Mouse (Mus musculus) frontal cortex, postnatal 25 days (tissue): ENCODE results near the gene Tmem135.
"Not testable (repeated sequence)": the region's sequence is repeated elsewhere in the genome, so short reads cannot be mapped to it uniquely, and the experiment has no call there.

ENCODE experiments used
- DNase-seq, 2 experiments: peaks; one replicate each; pipeline ENCODE4 v3.0.0; 2022; ENCODE audit warnings: low spot score in 2 of 2

Gene Tmem135

GRCm38 (mm10) chr7:89322741-89323140, 81.3 kb downstream of the Tmem135 start:
- not testable (repeated sequence) for DNase-seq

- no peak for DNase-seq
Observed at GRCm38 (mm10) chr7:89319351-89319750, 84.7 kb downstream of the Tmem135 start.

GRCm38 (mm10) chr7:89317088-89317487, 86.9 kb downstream of the Tmem135 start:
- not testable (repeated sequence) for DNase-seq

- DNase-seq = no peak
Observed at GRCm38 (mm10) chr7:89316112-89316511, 87.9 kb downstream of the Tmem135 start.

- no peak for DNase-seq
Observed at GRCm38 (mm10) chr7:89311555-89311954, 92.5 kb downstream of the Tmem135 start.

GRCm38 (mm10) chr7:89308926-89309325, 95.1 kb downstream of the Tmem135 start:
- no peak for DNase-seq

GRCm38 (mm10) chr7:89308238-89308637, 95.8 kb downstream of the Tmem135 start:
- DNase-seq = no peak

- DNase-seq = no peak
Observed at GRCm38 (mm10) chr7:89306831-89307230, 97.2 kb downstream of the Tmem135 start.

GRCm38 (mm10) chr7:89304958-89305357, 99.1 kb downstream of the Tmem135 start:
- DNase-seq = no peak

GRCm38 (mm10) chr7:89303765-89304164, 100.3 kb downstream of the Tmem135 start:
- no peak for DNase-seq

GRCm38 (mm10) chr7:89298911-89299458, 105.0 kb downstream of the Tmem135 start:
- no peak for DNase-seq

GRCm38 (mm10) chr7:89296941-89297340, 107.1 kb downstream of the Tmem135 start:
- DNase-seq = no peak

- DNase-seq = no peak
Observed at GRCm38 (mm10) chr7:89282664-89283063, 121.4 kb downstream of the Tmem135 start.

GRCm38 (mm10) chr7:89270438-89270837, 133.6 kb downstream of the Tmem135 start:
- DNase-seq = not testable (repeated sequence)

GRCm38 (mm10) chr7:89269826-89270225, 134.2 kb downstream of the Tmem135 start:
- DNase-seq = no peak

- DNase-seq = no peak
Observed at GRCm38 (mm10) chr7:89267542-89267941, 136.5 kb downstream of the Tmem135 start.

GRCm38 (mm10) chr7:89266017-89266760, 137.8 kb downstream of the Tmem135 start:
- no peak for DNase-seq

GRCm38 (mm10) chr7:89260966-89261365, 143.1 kb downstream of the Tmem135 start:
- DNase-seq = no peak

- no peak for DNase-seq
Observed at GRCm38 (mm10) chr7:89258832-89259231, 145.2 kb downstream of the Tmem135 start.

GRCm38 (mm10) chr7:89257871-89258502, 146.0 kb downstream of the Tmem135 start:
- no peak for DNase-seq

GRCm38 (mm10) chr7:89253772-89254171, 150.2 kb downstream of the Tmem135 start:
- no peak for DNase-seq

GRCm38 (mm10) chr7:89253317-89253716, 150.7 kb downstream of the Tmem135 start:
- no peak for DNase-seq

- no peak for DNase-seq
Observed at GRCm38 (mm10) chr7:89251880-89252453, 152.1 kb downstream of the Tmem135 start.
